Mouse (Mus musculus): Measurements from ENCODE around the gene Fam53b.

Fam53b gene

GRCm38 (mm10) chr7:132736099-132736862 lies 77.4 kb downstream of the Fam53b start:
- DNase-seq (ENCODE audit: low read depth): peak; percentile 54

- peak; percentile 98 for DNase-seq (ENCODE audit: low read depth)
Observed at GRCm38 (mm10) chr7:132735145-132735544, 78.5 kb downstream of the Fam53b start.

GRCm38 (mm10) chr7:132734222-132734621 lies 79.5 kb downstream of the Fam53b start:
- DNase-seq (ENCODE audit: low read depth): no peak

GRCm38 (mm10) chr7:132733521-132733920 lies 80.2 kb downstream of the Fam53b start:
- DNase-seq (ENCODE audit: low read depth): no peak

DNA sequence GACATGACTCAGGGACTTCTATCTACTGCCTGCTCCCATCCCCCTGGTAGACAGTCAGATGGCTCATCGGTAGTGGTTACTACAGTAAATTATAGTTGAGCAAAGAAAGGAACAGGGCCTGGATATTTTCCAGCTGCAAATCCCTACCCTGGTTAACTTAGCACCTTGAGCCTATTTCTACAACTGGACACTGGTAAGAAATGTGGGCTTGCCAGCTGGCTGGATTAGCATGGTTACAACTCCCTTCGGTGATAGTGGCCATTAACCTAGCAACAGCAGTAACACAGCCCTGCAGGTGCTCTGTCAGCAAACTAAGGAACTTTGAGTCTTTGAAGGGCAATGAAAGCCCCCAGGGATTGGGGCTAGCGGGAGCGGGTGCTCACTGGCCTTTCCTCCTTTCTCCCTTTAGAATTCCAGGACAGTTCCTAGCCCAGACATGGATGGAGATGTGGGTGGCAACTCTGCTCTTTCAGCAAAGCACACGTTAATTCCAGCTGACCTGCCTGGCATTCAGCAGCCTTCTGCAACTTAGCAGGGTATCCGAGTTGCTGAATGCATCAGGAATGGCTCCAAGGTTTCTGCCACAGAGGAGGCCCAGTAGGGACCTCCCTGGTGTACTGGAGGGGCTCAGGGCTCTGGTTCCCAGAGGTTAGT lies 81.4 kb downstream of the Fam53b start:
- no peak for DNase-seq (ENCODE audit: low read depth)

DNA sequence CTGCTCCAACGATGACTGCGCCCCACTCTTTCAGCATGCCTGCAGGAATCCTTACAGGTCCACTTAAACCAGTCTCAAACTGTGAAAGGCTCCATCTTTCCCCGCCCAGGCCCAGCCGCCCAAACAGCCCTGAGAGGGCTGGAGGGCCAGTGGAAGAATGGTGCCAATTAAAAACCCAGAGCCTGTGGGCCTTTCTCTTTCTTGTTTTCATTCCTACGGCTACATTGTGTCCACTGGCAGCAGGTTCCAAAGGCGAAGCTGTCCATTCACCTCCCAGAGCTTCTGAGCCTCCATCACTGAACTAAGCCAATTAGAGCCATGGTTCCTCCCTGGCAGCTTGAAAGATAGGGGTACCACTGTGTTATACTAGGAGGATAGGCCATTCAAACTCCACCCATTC lies 82.1 kb downstream of the Fam53b start:
- no peak for DNase-seq (ENCODE audit: low read depth)

DNA sequence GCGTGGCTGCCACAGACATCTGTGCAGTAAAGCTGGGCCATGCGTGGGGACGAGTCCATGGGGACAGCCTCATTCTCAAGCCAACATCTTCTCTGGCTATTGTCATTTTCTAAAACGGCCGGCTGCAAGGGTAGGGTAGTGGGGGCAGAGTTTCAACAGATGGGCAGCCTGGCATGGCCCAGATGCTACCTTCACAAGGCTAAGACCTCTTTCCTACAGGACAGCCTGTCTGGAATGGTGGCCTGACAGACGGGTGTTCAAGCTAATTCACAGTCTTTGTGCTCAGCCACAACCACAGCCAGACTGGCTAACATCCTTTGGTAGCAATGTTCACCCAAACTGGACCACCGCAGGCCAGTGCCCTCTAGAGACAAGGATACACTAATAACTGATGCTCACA lies 83.2 kb downstream of the Fam53b start:
- DNase-seq (ENCODE audit: low read depth): no peak

- no peak for DNase-seq (ENCODE audit: low read depth)
Observed at GRCm38 (mm10) chr7:132729093-132729831, 84.4 kb downstream of the Fam53b start.

- no peak for DNase-seq (ENCODE audit: low read depth)
Observed at GRCm38 (mm10) chr7:132726106-132726861, 87.4 kb downstream of the Fam53b start.

- no peak for DNase-seq (ENCODE audit: low read depth)
Observed at GRCm38 (mm10) chr7:132724501-132725062, 89.1 kb downstream of the Fam53b start.

GRCm38 (mm10) chr7:132723906-132724305 lies 89.8 kb downstream of the Fam53b start:
- peak; percentile 59 for DNase-seq (ENCODE audit: low read depth)

- no peak for DNase-seq (ENCODE audit: low read depth)
Observed at GRCm38 (mm10) chr7:132722401-132723370, 91.0 kb downstream of the Fam53b start.

DNA sequence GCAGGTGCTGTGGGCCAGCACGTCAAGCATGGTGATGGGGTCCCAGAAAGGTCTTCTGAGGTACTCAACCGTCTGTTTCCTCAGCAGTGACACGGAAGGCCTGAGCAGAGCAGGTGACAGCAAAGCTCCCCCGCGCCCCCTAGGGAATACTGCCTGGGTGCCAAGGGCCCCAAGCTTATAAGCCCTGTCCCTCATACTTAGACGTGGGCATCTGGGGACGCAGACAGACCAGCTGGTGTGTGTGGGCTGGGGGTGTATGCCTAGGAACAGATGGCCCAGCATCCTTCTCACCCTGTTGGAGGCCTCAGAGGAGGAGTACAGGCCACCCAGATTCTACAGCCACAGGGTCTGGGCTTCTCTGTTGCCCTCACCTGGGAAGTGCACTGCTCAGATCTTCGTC lies 93.1 kb downstream of the Fam53b start:
- DNase-seq (ENCODE audit: low read depth): no peak

DNA sequence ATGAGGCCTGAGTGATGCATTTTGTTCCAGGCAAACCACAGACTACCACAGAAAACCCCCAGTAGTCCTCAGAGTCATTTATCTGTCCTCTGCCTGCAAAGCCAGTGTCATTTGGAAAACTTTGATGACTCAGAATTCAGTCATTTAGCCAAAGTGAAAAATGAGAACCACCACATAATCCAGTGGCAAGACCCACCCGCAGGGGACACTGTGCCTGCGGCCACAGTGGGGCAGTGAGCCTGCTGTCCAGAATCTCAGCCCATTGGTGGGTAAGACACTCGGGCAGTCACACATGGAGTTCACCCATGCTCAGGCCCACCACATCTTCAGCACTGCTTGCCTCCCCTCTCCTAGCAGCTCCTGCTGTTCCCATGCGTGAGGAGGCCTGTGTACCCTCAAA lies 94.1 kb downstream of the Fam53b start:
- DNase-seq (ENCODE audit: low read depth): no peak

- no peak for DNase-seq (ENCODE audit: low read depth)
Observed at GRCm38 (mm10) chr7:132715259-132715658, 98.4 kb downstream of the Fam53b start.

DNA sequence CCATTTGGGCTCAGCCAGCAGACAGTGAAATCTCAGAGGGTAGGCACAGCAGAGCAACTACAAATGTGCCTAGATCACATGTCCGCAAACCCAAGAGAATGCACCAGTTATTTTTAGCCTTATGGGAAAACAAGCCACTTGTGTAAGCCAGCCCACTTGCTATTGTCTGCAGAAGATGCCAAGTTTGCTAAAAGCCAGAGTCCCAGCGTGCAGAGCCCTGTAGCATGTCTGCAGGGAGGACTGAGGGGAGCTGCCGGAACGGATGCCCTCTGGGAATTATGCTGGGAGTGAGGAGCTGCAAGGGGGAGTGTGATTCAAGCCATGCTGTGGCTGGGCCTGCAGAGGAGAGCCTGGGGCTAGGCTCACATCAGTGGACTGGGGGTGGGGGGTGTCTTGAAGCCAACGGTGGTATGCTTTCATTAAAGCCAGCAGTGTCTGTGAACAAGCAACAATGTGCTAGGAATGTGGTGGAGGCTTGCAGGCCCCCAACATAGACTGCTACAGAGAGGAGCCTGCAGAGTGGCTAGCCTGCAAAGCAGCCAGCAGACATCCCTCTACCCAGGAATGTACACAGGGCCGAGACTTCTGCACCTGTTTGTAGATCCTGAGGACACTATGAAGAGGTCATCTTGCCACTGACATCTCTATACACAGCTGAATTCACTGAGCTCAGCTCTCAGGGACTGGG lies 99.3 kb downstream of the Fam53b start:
- no peak for DNase-seq (ENCODE audit: low read depth)

DNA sequence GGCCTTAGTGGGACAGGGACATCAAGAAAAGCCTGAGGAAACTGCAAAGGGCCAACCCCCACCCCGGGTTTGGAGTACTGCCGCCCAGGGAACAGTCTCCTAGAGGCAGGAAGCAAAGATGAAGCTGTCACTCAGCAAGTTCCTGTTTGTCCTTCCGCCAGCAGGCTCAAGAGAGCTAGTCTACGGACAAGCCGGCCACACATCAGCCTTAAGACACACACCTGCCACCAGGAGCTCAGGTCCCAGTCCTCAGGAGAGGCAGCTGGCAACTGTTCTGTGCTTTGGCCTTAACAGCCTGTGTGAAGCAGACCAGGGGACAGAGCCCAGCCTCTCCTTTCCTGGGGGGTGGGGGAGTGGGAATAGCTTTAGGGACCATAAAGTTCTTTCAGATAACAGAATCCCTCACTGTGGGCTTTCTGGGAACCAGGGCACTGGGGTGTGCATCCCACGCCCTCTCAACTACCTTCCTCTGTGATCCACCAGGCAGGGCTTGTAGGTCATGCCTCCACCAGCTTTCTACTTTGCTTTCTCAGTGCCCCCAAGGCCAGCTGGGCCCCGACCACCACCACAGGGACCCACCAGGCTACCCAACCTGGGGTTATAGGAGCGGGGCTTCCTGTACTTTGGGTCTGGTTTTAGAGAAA lies 100.1 kb downstream of the Fam53b start:
- DNase-seq (ENCODE audit: low read depth): no peak

- DNase-seq (ENCODE audit: low read depth): no peak
Observed at GRCm38 (mm10) chr7:132712956-132713355, 100.7 kb downstream of the Fam53b start.

DNA sequence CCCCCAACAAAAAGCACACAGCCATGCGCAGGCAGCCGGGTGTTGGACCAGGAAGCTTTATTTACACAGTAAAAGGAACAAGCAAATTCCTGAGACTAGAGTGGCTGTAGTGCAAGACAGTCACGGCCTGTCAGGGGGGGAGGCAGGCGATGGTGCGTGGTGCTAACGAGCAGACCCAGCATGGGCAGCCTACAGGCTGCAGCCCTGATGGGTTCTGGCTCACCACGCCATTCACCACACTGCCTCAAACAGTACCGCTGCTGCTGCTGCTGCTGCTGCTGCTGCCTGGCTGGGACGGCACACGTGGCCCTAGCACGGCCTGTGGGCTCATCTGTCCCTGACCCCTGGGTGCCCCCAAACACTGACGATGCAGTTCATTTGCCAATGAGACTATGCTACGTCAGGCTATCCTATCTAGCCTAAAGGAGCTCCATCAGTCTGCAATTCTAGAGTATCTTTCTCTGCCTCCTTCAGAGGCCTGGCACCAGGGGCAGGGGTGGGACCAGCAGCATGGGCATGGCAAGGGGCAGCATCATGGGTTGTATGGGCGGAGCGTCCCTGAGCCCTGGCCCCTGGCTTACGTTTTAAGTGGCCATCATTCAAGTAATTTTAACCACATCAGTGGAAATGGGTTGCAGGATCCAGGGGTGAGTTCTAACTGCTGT lies 101.5 kb downstream of the Fam53b start:
- DNase-seq (ENCODE audit: low read depth): no peak

All from induced T-regulatory cell, adult 2 months (primary cell).